24 mouse cellular contexts compared by ENCODE assay signal in the genomic region with DNA sequence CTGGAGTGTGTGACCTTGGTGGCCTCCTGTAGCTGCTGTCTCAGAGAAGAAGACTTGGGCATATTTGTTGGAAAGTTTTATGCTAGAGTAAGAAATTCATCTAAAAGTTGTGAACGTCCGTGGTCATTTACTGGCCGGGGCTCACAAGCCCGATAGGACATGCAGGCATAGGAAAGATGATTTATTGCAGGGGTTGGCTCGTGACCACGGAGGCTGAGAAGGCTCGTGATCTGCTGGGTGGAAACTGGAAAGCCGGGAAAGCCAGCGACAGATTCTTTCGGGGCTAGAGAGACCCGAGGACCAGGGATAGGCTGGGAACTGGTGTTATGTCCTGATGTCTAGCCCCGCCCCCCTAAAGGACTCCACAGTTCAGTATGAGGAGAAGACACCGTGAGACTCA. TPM values are rescaled to one million over a fixed set of nuclear protein-coding genes. Genes with fewer than 3 reads are reported as not detected.
A peak's percentile ranks its signal among the peaks of the same experiment; 100 is the strongest.
DNase-seq lines count a peak whose midpoint lies in the region; ATAC-seq lines count a peak whose summit lies in the region.
"Had no signal": no experiment of that assay in that cellular context is flagged by ENCODE, and none has a peak within 500 bp of the region (broad histone marks: within the 10 kb centered on the region; RNA-seq: fewer than 3 reads in every experiment).

No protein-coding gene starts in this region.

- no peak overlapping the region for H3K27ac ChIP-seq in kidney, embryonic 16.5 days (ENCODE audit: low read length)
- H3K27ac ChIP-seq: embryonic facial prominence, embryonic 12.5 days; embryonic facial prominence, embryonic 15.5 days; heart, embryonic 15.5 days; hindbrain, embryonic 10.5 days; hindbrain, embryonic 13.5 days had no signal

- 54% methylated on average over 13 of the region's 13 CpGs for WGBS in kidney, embryonic 16.5 days

- H3K9ac ChIP-seq in kidney, embryonic 16.5 days (replicated peaks; ENCODE audit: low read length), result no peak overlapping the region
- H3K9ac ChIP-seq: embryonic facial prominence, embryonic 12.5 days; embryonic facial prominence, embryonic 15.5 days; heart, embryonic 12.5 days; heart, embryonic 15.5 days; hindbrain, embryonic 13.5 days had no signal

- no peak for ATAC-seq in kidney, embryonic 16.5 days (ENCODE audit: low FRiP score, low TSS enrichment)
- ATAC-seq: CD4-positive, CD25-positive, alpha-beta regulatory T cell, adult 4 months; forebrain, embryonic 14.5 days had no signal

- no peaks in the 10 kb centered on the region for H3K9me3 ChIP-seq in kidney, embryonic 16.5 days (ENCODE audit: low read length)
- H3K9me3 ChIP-seq: embryonic facial prominence, embryonic 12.5 days; embryonic facial prominence, embryonic 15.5 days; heart, embryonic 12.5 days; heart, embryonic 15.5 days; hindbrain, embryonic 10.5 days; hindbrain, embryonic 13.5 days had no signal

- no peak overlapping the region for H3K4me3 ChIP-seq in kidney, embryonic 16.5 days (ENCODE audit: low read length)
- H3K4me3 ChIP-seq: embryonic facial prominence, embryonic 12.5 days; embryonic facial prominence, embryonic 15.5 days; heart, embryonic 12.5 days; heart, embryonic 15.5 days; hindbrain, embryonic 10.5 days; hindbrain, embryonic 13.5 days had no signal

- DNase-seq in kidney, adult 9 months, result peak; percentile 6
- DNase-seq in lung, postnatal 10 days, result peak; percentile 5
- no peak for DNase-seq in lung, adult 18-20 months
- peak; percentile 23 to 36 for DNase-seq in kidney, postnatal 36 days
- DNase-seq in right cerebral cortex, postnatal 25 days, result no peak
- DNase-seq: adrenal gland, adult 2 months; adrenal gland, postnatal 14 days; cerebellum, adult 11 months; cerebellum, adult 2 months; cerebellum, adult 9-11 months; cerebellum, postnatal 25 days; gastrocnemius, postnatal 25 days; heart, adult 18-20 months; heart, postnatal 10 days; heart, postnatal 36 days had no signal

- H3K4me2 ChIP-seq in kidney, embryonic 16.5 days (replicated peaks; ENCODE audit: low read depth, low read length), result no peak overlapping the region
- H3K4me2 ChIP-seq: embryonic facial prominence, embryonic 12.5 days; embryonic facial prominence, embryonic 15.5 days; heart, embryonic 12.5 days; heart, embryonic 15.5 days; hindbrain, embryonic 13.5 days had no signal

- peaks cover 7% of the 10 kb centered on the region; the same call in 1 of the 2 replicates for H3K4me1 ChIP-seq in kidney, embryonic 16.5 days (ENCODE audit: insufficient read depth, low read length)
- H3K4me1 ChIP-seq: embryonic facial prominence, embryonic 15.5 days had no signal

- no peaks in the 10 kb centered on the region for H3K36me3 ChIP-seq in kidney, embryonic 16.5 days (ENCODE audit: insufficient read depth, low read length)
- H3K36me3 ChIP-seq: embryonic facial prominence, embryonic 12.5 days; embryonic facial prominence, embryonic 15.5 days; heart, embryonic 12.5 days; heart, embryonic 15.5 days; hindbrain, embryonic 10.5 days; hindbrain, embryonic 13.5 days had no signal

- no peaks in the 10 kb centered on the region for H3K27me3 ChIP-seq in kidney, embryonic 16.5 days (ENCODE audit: insufficient read depth, low read length)
- H3K27me3 ChIP-seq: heart, embryonic 12.5 days; hindbrain, embryonic 13.5 days had no signal

RNA-seq across cellular contexts. Expression of a gene that starts 54.4 kb away (rescaled TPM):
- polyA plus RNA-seq in kidney, embryonic 16.5 days (2015; fragmentation: Nextera tagmentation; extraction: Ambion mirVana), result 65.7 and 67.6 TPM in 2 replicates

Comparison
In these comparisons a context has a peak if more than half of its experiments do, and no peak if none do; other contexts are left out.
1. DNase-seq: peak in kidney, adult 9 months (single experiment), lung, postnatal 10 days (single experiment) and kidney, postnatal 36 days (2 of 2); none in lung, adult 18-20 months (0 of 2) and right cerebral cortex, postnatal 25 days (single experiment).